Mouse (Mus musculus) thymus, adult 2 months (tissue): ENCODE measurements at regions not wholly inside any gene's neighbourhood (a gene's known extent, or its start where the extent isn't known, plus 50 kb on each side); places are given as distances from the start of the nearest gene placed in this dataset.

ENCODE experiments used
- CTCF ChIP-seq: fragments of 200-500 bp; IDR thresholded peaks from 2 replicates; pipeline ENCODE4 v1.5.1; 2012; ENCODE audit warnings: mild to moderate bottlenecking, control low read depth, low read length, moderate library complexity, borderline replicate concordance; ENCODE audit not compliant: control insufficient read depth, poor library complexity, insufficient read depth; ENCODE audit errors: extremely low read depth
- POLR2A ChIP-seq: fragments of 200-500 bp; IDR thresholded peaks from 2 replicates; pipeline ENCODE4 v1.6.1; 2012; ENCODE audit warnings: mild to moderate bottlenecking, low read length, control low read depth, moderate library complexity; ENCODE audit not compliant: control insufficient read depth, poor library complexity, insufficient read depth; ENCODE audit errors: extremely low read depth

- TF ChIP-seq CTCF (no peak), POLR2A (no peak)
Measured at GRCm38 (mm10) chr10:41004753-41005152, 67.3 kb downstream of the Gpr6 start.
